Mouse (Mus musculus): ENCODE measurements around the gene Peak1.

DNA sequence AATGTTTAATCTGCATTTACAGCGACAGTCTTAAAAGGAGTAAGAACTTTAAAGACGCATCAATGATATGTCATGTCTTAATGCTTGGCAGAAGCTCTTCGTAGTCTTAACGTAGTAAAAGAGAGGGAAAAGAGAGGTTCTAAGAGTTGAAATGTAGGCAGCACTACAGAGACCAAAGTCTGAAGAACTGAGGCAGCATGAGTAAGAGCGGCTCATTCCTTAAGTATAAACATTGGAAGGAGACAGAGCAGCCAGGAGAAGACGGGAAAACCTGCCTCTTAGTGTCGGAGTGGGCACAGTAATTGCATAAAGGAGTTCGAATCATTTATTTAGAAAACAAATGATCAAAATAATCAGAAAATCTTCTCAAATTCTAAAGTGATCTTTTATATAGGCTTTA lies 173.5 kb downstream of the Peak1 start:
- TF ChIP-seq CTCF (IDR thresholded peaks at IDR 0.05) (no peak), EP300 (IDR thresholded peaks at IDR 0.05) (no peak)

Measured in lung, postnatal 0 days (tissue).